Mouse (Mus musculus) adrenal gland, adult 18-20 months (tissue): Measurements from ENCODE around the gene Col6a5. TPM values are rescaled to one million over a fixed set of nuclear protein-coding genes. Genes with fewer than 3 reads are reported as not detected.

Experiments used
- DNase-seq, 2 experiments: peaks; one replicate each; pipeline ENCODE4 v3.0.0; 2021 to 2022; ENCODE audit warnings: low spot score in 2 of 2
- long read RNA-seq, 2 experiments: library from polyadenylated mRNA; stranded (forward); transcript quantifications; one replicate each; pipeline ENCODE4 v2.0.0; 2021
- total RNA-seq, 2 experiments: library from RNA; stranded (reverse); gene quantifications; 1 replicate in 1 of 2; 2 replicates in 1 of 2; pipeline ENCODE4 v1.2.3; 2021

Gene Col6a5
- total RNA-seq, result 1 to 10 TPM; 1.8 to 5.1 TPM
- long read RNA-seq, experiment 1, result 0 reads
- long read RNA-seq, experiment 2, result 0 reads

DNA sequence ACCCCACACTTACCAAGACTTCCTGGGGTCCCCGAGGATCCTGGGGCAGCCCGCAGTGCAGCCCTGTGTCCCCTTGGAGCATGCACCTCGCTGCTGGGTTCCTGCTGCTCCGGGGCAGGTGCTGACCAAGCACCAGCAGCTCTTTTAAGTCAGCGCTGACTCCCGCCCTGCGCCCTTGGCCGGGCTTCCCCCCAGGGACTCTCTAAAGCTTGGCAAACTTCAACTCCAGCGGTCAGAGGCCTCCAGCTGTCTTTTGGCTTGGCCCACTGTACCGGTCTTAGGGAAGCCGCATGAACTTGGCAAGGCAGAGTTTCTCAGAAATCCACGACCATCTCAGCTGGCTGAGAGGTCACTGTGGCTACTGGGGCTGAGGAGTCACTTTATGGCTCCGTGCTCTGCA lies at the start of gene Col6a5:
Gene Col6a5 (minus strand): TSS at position 111 of the 400 bp plus-strand sequence.
- DNase-seq, result peak; percentile 13 to 24

DNA sequence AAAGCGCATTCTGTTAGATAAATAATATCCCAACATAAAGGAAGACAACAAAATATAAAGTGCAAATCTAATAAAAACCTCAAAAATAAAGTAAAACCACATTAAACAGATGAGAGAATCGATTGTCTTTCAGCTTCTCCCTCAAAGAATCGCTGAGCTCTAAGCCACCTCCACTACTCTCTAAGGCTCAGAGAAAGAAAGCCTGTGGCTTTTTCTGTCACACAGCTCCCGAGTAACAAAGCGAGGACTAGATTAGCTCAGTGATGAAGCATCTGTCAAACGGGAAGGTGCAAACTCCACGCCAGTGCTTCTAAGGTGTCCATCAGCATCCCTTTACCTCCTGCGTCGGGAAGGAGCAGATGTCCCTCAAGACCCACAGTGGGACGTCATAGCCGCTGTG lies 37.5 kb upstream of the Col6a5 start:
- DNase-seq, result no peak

DNA sequence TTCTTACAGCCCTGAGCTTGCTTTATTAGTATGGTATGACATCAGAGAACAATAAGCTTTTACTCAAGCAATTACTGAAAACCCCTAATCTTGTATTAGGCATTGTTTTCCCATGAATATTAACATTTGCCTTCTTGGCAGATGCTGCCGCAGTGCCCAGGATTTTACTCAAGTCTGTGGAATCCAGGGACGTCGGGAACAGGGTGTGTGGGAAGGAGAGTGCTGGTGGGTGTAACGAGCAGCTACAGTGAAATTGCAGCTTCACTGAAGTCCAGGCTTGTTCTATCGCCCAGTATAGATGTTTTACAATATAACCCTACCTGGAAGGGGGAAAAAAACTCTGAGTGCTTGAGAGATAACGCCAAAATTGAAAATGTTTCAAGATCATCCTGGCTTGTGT lies 32.0 kb upstream of the Col6a5 start:
- DNase-seq, result no peak

DNA sequence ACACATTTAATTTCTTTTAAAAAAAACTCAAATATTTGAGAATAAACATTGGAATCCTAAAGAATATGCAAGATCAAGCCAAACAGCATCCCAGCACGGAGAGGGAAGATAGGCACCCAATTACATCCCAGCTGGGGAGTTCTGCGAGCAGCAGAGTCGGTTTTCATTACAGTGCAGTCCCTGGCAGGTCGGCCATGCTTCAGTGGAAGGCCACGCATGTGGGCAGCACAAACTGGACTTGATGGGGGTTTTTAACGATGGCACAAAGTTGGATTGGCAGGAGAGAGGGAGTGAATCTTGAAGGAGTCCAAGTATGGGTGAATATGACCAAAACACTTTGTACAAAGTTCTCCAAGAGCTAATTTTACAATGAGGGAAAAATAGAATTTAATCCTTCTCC lies 29.7 kb upstream of the Col6a5 start:
- no peak for DNase-seq

DNA sequence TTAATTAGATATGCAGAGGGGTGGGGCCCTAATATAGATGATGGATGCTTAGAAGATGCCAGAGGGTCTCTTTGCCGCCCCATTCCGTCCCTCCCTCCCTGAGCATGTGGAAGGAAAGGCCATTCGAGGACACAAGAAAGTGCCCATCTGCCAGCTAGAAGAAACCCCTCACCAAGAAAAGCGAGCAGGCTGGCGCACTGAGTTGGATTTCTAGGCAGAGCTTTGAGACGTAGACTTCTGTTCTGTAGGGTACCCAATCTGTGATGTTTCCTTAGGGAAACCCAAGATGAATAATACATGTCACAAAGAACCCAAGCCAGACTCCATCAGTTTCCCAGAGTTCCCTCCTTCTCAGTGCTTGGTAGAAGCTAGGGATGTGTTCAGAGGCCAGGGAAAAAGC lies 29.0 kb upstream of the Col6a5 start:
- no peak for DNase-seq

DNA sequence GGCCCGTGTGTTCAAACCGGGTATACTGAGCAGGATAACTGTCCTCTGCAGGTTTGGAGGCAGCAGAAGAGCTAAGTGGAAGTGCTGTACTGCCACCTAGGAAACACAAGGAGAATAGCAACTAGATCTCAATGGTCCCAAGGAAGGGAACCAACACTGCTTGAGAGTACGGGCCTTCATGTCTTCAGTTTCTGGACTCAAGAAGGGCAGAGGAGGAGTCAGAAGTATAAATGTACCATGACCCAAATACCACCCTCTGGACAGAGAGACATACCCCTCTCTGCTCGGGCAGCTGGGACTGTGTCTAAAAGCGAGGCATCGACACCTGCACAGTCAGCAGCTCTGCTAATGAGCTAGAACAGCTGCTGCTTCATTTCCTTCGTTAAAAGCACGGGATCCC lies 27.7 kb upstream of the Col6a5 start:
- DNase-seq, result no peak

DNA sequence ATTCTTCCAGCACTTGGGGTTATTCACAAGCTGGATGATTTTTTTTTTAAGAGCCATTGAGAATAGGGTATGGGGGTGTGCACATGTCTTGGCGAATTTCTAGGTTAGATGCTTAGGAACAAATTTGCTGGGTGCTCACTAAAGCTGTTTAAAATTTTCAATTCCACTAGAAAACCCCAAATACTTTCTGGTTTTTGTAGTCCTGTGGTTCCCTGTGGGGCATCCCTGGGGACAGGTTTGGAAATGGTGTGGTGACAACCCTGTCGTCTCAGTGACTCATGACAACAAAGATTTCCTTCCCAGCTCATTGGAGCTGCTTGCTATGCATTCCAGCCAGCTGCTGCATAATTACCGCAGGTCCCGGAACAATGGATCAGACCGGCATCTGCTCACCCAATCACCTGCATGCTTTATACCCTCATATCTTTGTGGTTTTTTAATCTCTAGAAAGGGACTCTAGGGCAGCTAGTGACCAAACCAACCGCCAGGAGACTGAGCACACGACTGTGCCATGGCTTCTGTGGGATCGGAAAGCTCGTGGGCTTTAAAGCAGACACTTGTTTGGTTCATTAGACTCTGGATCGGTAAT lies 24.6 kb upstream of the Col6a5 start:
- no peak for DNase-seq

DNA sequence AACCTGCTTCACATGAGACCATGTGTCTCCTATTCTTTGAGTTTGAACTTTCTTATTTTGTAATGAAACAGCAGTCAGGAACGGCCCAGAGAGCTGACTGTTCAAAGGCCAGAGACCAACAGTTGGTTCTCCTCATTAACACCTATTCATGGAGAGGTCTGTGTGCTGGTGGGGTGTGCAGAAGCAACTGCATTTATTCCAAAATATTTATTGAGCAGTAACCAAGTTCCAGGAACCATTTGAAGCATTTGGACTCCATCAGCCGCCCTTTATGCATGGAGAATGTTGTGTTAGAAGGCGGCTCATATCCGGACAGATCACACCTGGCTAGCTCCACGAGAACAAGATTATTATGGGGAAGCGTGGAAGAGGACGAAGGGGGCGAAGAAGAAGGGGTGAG lies 18.0 kb upstream of the Col6a5 start:
- no peak for DNase-seq

DNA sequence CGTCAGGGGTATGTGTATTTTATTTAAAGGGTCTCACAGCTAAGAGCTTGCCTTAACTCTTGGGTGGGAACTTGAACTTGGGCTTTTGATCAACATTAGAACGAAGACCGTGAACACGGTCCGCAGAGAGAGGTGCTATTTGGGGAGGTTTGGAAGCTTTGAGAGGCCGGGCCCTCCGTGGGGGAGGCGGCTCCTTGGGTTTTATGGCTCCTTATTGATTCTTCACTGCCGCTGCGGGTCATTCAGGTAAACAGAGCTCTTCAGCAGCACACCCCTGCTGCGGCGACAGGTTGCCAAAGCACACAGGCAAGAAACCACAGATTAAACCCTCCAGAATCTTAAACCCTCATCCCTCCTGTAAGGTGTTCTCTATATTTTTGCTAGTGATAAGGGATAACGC lies 16.4 kb upstream of the Col6a5 start:
- no peak for DNase-seq

DNA sequence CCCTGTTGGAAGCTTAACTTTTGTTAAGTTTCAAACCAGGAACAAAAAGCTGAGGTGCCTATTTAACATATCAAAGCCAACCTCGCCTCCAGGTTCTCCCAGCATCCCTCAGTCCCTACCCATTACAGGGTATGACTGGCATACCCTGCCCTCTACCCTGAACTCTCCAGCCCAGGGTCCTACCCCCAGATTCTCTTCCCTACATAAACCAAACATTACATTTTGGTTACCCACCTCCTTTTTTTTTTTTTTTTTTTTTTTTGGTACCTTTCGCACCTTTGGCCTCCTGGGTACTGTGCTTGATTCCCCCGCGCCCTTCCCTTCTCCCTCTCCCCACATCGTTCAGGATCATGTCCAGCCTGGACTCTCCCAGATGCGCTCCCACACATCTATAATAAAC lies 15.9 kb upstream of the Col6a5 start:
- DNase-seq, result no peak

DNA sequence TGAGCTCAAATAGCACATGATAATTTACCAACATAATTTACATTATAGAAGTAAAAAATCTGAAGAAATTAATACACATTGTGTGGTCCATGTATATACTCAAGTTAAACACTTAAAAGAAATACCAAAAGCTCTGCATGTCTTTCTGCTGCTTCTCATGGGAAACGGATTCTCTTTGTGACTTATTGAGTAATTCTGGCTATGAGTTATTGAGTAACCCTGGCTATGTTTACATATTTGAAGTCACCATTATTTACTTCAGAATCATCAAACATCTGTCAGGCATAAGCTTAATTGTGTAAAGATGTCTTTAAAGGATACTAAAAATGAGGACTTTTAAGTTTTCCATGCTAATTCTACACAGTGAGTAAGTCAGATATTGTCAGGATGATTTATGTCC lies 13.3 kb upstream of the Col6a5 start:
- DNase-seq, result no peak

DNA sequence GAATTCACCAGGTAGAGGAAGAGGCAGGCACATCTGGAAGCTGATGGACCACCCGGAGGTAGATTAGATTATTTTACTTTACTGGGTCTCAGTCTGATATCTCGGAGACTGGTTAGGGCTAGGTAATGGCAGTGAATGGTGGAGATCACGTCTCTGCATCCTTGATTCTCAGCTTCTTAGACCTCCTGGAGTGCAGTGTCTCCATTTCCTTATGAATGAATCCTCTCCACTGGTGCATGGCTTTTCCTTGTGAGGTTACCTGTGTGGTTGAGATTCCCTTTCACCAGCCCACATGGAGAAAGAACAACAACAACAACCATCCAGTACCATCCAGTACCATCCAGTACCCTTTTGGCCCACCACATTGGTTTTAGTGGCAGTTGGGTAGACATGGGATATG lies 11.6 kb upstream of the Col6a5 start:
- no peak for DNase-seq

DNA sequence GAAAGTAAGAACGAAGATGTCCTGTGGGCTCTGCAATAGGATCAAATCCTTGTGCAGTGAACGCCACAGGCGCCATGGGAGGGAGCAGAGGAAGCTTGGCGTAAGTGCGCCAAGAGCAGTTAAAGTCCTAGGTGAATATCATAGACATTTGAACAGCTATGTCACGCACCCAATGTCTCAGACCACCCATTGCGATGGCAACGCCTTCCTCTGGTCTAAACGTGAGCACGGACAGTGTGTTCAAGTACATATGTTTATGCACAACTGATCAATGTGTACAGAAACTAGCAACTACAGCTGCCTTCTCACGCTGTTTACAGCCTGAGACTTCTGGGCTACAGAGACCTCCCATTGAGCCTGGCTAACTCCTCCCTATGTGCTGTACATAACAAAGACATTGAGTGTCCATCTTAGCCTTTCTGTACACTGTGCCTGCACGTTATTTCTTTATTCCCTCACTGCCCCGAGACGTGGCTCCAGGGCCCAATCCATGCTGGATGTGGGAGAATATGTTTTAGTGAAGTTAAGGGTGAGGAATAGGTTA lies 11.0 kb upstream of the Col6a5 start:
- no peak for DNase-seq

DNA sequence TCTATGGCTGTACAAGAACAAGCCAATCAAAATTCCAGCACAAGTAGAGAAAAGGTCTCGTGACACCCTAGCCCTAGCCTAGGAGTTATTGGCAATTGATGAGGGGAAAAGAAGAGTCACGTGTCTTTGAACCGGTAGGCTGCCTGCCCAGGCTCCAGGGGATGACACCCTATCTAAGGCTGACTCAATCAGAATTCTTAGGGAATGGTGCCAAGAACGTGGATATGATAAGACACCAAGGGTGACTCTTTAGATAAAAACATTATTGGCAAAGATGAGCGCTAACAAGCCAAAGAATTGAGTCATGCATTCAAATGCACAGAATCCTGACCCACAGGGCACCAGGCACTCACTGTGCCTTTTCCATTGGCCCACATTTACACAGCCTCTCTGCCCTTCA lies 10.5 kb upstream of the Col6a5 start:
- DNase-seq, result no peak

DNA sequence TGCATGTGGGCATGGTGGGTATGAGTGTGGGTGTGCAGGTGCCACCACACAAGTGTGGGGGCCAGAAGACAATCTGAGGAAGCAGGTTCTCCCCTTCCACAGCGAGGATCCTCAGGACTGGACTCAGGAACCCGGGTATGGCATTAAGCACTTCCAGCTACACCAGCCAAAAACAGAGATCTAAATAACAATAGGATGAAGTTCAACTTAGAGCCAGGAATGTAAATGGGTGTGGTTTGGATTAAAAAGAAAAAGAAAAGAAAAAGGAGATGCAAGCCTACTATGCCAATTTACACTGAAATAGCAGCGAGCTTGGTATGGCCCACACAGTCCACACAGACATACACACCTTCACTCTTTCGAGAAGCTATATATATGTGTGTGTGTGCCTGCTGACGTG lies 7.5 kb upstream of the Col6a5 start:
- DNase-seq, result no peak

DNA sequence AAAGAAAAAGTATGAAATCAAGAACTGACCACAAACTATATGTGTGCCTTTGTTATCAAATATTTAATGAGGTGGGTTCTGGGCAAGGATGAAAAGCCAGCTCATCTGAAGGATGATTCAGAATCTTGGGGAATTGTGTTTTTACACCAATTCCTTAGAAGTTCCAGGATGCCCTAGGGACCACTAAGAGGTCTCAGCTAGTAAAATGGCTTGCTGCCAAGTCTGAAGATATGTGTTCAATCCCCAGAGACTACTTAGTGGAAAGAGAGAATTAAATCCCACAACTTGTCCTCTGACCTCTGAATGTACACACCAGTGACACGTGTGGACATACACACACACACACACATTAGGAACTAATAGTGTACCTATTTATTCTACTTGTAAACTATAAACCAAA lies 1.3 kb downstream of the Col6a5 start:
- DNase-seq, result no peak

DNA sequence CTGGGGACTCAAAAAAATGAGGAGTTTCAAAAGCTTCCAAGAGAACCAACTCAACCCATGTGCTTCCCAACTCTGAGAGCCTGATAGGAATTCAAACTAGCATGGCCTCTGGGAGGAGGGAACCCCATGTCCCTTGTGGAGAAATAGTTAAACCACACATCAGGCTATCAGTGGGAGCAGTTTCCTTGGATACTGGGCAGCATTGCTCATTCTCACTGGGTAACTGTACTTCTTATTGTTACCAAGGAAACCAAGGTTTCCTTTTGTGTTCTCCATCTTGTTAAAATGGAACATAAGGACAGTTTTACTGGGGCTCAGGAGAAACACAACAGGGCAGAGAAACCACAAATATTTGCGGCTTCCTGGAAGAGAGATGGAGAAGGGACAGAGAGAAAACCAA lies 10.7 kb downstream of the Col6a5 start:
- no peak for DNase-seq

DNA sequence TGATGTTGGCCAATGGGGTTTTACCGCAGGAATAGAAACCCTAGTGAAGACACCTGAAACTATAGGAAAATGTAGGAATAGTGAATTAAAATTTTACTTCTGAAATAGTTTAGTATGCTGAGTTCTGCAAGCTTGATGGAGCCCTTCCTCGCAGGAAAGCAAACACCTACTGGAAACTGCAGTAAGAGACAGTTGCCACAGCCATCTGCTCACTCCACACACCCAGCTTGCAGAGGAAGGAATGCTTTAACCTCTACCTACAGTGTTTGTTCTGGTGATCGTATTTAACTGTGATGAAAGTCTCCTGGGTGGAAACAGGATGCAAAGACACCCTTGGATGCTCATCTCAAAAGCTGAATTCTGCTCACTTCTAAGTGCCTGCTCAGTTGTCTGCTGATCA lies 12.9 kb downstream of the Col6a5 start:
- no peak for DNase-seq

DNA sequence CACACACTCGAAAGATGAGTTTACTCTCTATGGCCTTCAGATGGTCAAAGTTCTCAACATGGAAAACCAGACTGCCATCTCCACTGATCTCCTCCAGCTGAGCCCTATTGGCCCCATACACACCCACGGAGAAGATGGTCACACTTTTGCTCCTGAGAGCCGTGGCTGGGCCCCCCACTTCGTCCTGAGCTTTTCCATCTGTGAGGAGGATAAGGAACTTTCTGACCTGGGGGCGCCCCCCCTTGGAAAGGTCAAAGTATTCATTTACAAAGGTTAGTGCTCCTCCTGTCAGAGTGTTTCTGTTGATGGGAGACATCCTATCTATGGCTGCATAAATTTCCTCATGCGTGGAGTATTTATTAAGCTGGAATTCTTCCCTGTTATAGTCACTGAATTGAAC lies 26.6 kb downstream of the Col6a5 start:
- DNase-seq, result no peak

DNA sequence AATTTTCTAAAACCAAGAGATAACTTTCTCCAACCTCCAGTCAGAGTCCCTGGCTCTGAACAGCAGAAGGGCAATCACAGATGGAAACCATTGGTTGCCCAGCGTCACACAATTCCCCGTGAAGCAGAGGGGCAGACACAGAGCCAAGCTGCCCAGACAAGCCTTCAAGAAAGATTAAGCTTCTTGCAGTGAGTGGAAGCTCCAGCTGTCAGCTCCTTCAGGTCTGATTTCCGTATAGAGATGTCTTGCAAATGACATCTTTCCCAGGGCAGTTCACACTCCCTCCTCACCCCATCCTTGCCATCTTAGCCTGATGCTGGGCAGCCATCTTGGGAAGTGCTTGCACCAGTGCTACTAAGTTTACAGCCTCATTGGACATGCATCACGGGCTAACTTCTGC lies 31.2 kb downstream of the Col6a5 start:
- DNase-seq, result no peak

DNA sequence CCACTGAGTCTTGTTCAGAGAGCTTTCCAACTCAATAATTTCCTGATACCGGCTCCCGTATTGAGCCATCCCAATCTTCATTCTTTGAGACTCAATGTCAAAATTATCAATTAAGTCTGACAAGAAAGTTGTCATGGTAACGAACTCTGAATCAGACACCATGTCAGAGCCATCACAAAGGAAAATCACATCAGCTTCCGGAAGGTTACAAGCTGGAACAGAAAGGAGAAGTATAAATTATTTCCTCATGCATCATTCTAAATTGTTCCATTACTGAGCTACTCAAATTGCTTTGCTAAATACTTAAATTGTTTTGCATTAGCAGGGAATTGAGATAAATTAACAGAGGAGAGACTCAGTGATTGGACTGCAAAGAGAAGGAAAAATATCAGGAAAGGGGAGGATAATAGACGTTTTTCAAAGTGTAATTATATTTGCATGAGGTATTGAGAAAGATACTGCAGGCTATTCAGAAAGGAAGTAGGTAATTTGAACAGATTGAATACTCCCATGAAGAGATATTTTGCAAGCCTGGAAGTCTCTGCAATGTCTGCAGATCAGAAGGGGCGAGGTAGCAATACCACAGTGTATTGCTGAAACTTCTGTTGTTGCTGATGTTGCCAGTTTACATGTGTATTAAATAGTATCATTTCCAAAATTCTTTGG lies 31.9 kb downstream of the Col6a5 start:
- no peak for DNase-seq

DNA sequence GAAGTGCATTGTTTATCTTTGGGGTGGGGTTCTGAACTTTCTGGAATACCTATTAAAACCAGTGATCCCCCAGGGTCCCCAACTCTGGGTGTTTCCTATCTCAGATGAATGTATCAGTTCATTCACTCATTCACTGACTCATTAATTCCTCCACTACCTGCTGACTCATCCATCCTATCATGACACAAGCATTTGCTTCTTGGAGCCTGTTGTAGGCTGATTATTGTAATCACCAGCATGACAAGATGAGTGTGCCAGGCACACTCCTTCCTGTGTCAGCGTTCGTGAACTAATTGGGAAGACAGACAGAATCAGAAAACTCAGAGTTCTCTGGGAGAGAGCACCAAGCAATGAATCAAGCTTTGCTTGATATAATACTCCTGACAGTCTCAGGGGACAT lies 36.8 kb downstream of the Col6a5 start:
- DNase-seq, result no peak

DNA sequence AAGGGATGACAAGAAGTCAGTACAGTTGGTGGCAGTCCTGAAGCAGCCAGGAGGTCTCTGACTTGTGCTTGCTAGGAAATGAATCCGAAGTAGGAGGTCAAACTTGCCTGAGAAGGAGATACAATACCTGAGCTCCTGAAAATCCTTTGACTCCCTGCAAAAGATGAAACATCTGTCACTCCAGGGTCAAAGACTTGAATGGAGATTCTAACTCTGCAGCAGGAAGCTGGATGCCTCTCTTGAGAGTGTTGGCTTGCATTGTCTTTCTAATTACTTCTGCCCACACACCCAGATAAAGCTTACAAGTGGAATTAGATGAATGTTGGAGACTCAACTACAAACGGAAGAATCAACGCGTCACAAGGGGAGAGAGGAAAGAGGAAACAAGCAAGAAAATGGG lies 45.3 kb downstream of the Col6a5 start:
- no peak for DNase-seq
